Mouse (Mus musculus): ENCODE measurements around the gene Slc46a1. TPM values are rescaled to one million over a fixed set of nuclear protein-coding genes. Genes with fewer than 3 reads are reported as not detected.
A peak's percentile ranks its signal among the peaks of the same experiment; 100 is the strongest.

The Slc46a1 gene
- polyA plus RNA-seq, 1 experiment from 2014 or later: 16.9 TPM

GRCm38 (mm10) chr11:78462669-78463068 is 2.8 kb upstream of the Slc46a1 start:
- Histone ChIP-seq H3K27ac (replicated peaks) (no peak overlapping the region), H3K4me3 (no peak overlapping the region), H3K4me1 (replicated peaks) (peaks cover 16% of the 10 kb centered on the region), H3K9me3 (no peaks in the 10 kb centered on the region), H3K36me3 (no peaks in the 10 kb centered on the region), H3K4me2 (no peak overlapping the region), H3K9ac (no peak overlapping the region), H3K27me3 (no peaks in the 10 kb centered on the region)
- 83% methylated on average over 5 of the region's 5 CpGs for WGBS
- no peak for ATAC-seq (ENCODE audit: low read depth)

GRCm38 (mm10) chr11:78463286-78464036 is 2.0 kb upstream of the Slc46a1 start:
- Histone ChIP-seq H3K27ac (replicated peaks) (no peak overlapping the region), H3K36me3 (no peaks in the 10 kb centered on the region), H3K9me3 (no peaks in the 10 kb centered on the region), H3K9ac (no peak overlapping the region), H3K4me1 (replicated peaks) (peaks cover 16% of the 10 kb centered on the region), H3K27me3 (no peaks in the 10 kb centered on the region), H3K4me3 (no peak overlapping the region), H3K4me2 (no peak overlapping the region)
- 67% methylated on average over 13 of the region's 13 CpGs for WGBS
- ATAC-seq (ENCODE audit: low read depth): no peak

GRCm38 (mm10) chr11:78465116-78465515 is 381 bp upstream of the Slc46a1 start:
- Histone ChIP-seq H3K4me1 (replicated peaks) (peaks cover 16% of the 10 kb centered on the region), H3K4me3 (peak overlapping the region; percentile 66), H3K4me2 (peak overlapping the region; percentile 73), H3K9ac (peak overlapping the region; percentile 87), H3K36me3 (no peaks in the 10 kb centered on the region), H3K27me3 (no peaks in the 10 kb centered on the region), H3K27ac (replicated peaks) (peak overlapping the region; percentile 91), H3K9me3 (no peaks in the 10 kb centered on the region)
- 31% methylated on average over 9 of the region's 9 CpGs for WGBS
- peak; percentile 49 for ATAC-seq (ENCODE audit: low read depth)

- H3K27ac ChIP-seq (replicated peaks): peak overlapping the region; percentile 91
- H3K27me3 ChIP-seq: no peaks in the 10 kb centered on the region
- 59% methylated on average over 23 of the region's 23 CpGs for WGBS
- H3K4me3 ChIP-seq: peak overlapping the region; percentile 66
- 0 out of 2 replicates have a peak, but pooled peaks cover 6% of the 10 kb centered on the region for H3K36me3 ChIP-seq
- H3K9me3 ChIP-seq: no peaks in the 10 kb centered on the region
- peak overlapping the region; percentile 73 for H3K4me2 ChIP-seq
- peak overlapping the region; percentile 87 for H3K9ac ChIP-seq
- peaks cover 16% of the 10 kb centered on the region for H3K4me1 ChIP-seq (replicated peaks)
- peak; percentile 30 for ATAC-seq (ENCODE audit: low read depth)
Measured at GRCm38 (mm10) chr11:78466242-78466912, 880 bp downstream of the Slc46a1 start.

GRCm38 (mm10) chr11:78467515-78467914 is 2.0 kb downstream of the Slc46a1 start:
- H3K27ac ChIP-seq (replicated peaks): no peak overlapping the region
- H3K36me3 ChIP-seq: peaks cover 17% of the 10 kb centered on the region; the same call in 1 of the 2 replicates
- no peaks in the 10 kb centered on the region for H3K27me3 ChIP-seq
- no peak overlapping the region for H3K4me3 ChIP-seq
- ATAC-seq (ENCODE audit: low read depth): no peak
- H3K4me1 ChIP-seq (replicated peaks): peaks cover 16% of the 10 kb centered on the region
- no peak overlapping the region for H3K9ac ChIP-seq
- 84% methylated on average over 7 of the region's 7 CpGs for WGBS
- no peak overlapping the region for H3K4me2 ChIP-seq
- H3K9me3 ChIP-seq: no peaks in the 10 kb centered on the region

- ATAC-seq (ENCODE audit: low read depth): no peak
- Histone ChIP-seq H3K4me2 (no peak overlapping the region), H3K9ac (no peak overlapping the region), H3K4me3 (no peak overlapping the region), H3K36me3 (peaks cover 21% of the 10 kb centered on the region), H3K27me3 (no peaks in the 10 kb centered on the region), H3K9me3 (no peaks in the 10 kb centered on the region), H3K27ac (replicated peaks) (no peak overlapping the region), H3K4me1 (replicated peaks) (peaks cover 16% of the 10 kb centered on the region)
- WGBS: 60% methylated on average over 3 of the region's 3 CpGs
Measured at GRCm38 (mm10) chr11:78467932-78468331, 2.4 kb downstream of the Slc46a1 start.

GRCm38 (mm10) chr11:78471326-78472103 is 6.0 kb downstream of the Slc46a1 start:
- H3K4me3 ChIP-seq: no peak overlapping the region
- peaks cover 5% of the 10 kb centered on the region for H3K4me1 ChIP-seq (replicated peaks)
- H3K36me3 ChIP-seq: peaks cover 48% of the 10 kb centered on the region
- H3K4me2 ChIP-seq: no peak overlapping the region
- no peaks in the 10 kb centered on the region for H3K9me3 ChIP-seq
- 92% methylated on average over 10 of the region's 10 CpGs for WGBS
- H3K27ac ChIP-seq (replicated peaks): no peak overlapping the region
- ATAC-seq (ENCODE audit: low read depth): no peak
- H3K9ac ChIP-seq: no peak overlapping the region
- H3K27me3 ChIP-seq: no peaks in the 10 kb centered on the region

GRCm38 (mm10) chr11:78475289-78475688 is 9.8 kb downstream of the Slc46a1 start:
- no peaks in the 10 kb centered on the region for H3K27me3 ChIP-seq
- H3K4me3 ChIP-seq: no peak overlapping the region
- WGBS: 81% methylated on average over 3 of the region's 3 CpGs
- ATAC-seq (ENCODE audit: low read depth): no peak
- peaks cover 62% of the 10 kb centered on the region for H3K36me3 ChIP-seq
- no peaks in the 10 kb centered on the region for H3K4me1 ChIP-seq (replicated peaks)
- no peaks in the 10 kb centered on the region for H3K9me3 ChIP-seq
- H3K9ac ChIP-seq: no peak overlapping the region
- no peak overlapping the region for H3K27ac ChIP-seq (replicated peaks)
- H3K4me2 ChIP-seq: no peak overlapping the region

- H3K9me3 ChIP-seq: no peaks in the 10 kb centered on the region
- WGBS: 56% methylated on average over 7 of the region's 7 CpGs
- ATAC-seq (ENCODE audit: low read depth): no peak
Measured at GRCm38 (mm10) chr11:78483639-78484038, 18.1 kb downstream of the Slc46a1 start.

GRCm38 (mm10) chr11:78488168-78488567 is 22.7 kb downstream of the Slc46a1 start:
- WGBS: 2% methylated on average over 8 of the region's 8 CpGs
- peak; percentile 20; the same call in 1 of the 2 replicates for ATAC-seq (ENCODE audit: low read depth)
- Histone ChIP-seq H3K4me2 (no peak overlapping the region), H3K4me3 (no peak overlapping the region), H3K9me3 (no peaks in the 10 kb centered on the region), H3K27ac (replicated peaks) (no peak overlapping the region), H3K4me1 (replicated peaks) (peaks cover 19% of the 10 kb centered on the region), H3K9ac (no peak overlapping the region), H3K36me3 (peaks cover 41% of the 10 kb centered on the region), H3K27me3 (peaks cover 67% of the 10 kb centered on the region)

More at GRCm38 (mm10) chr11:78483639-78484038, 18.1 kb downstream of the Slc46a1 start:
- H3K4me3 ChIP-seq: no peak overlapping the region
- H3K4me1 ChIP-seq (replicated peaks): 0 out of 2 replicates have a peak, but pooled peaks cover 4% of the 10 kb centered on the region
- H3K9ac ChIP-seq: no peak overlapping the region
- H3K4me2 ChIP-seq: no peak overlapping the region
- H3K27ac ChIP-seq (replicated peaks): no peak overlapping the region
- peaks cover 80% of the 10 kb centered on the region for H3K36me3 ChIP-seq
- peaks cover 27% of the 10 kb centered on the region for H3K27me3 ChIP-seq

- WGBS: 7% methylated on average over 48 of the region's 48 CpGs
- peak overlapping the region; percentile 52 for H3K4me2 ChIP-seq
- H3K4me3 ChIP-seq: peak overlapping the region; percentile 26
- peaks cover 25% of the 10 kb centered on the region for H3K36me3 ChIP-seq
- H3K9ac ChIP-seq: peak overlapping the region; percentile 41; the same call in 1 of the 2 replicates
- peaks cover 38% of the 10 kb centered on the region for H3K4me1 ChIP-seq (replicated peaks)
- H3K9me3 ChIP-seq: no peaks in the 10 kb centered on the region
- H3K27me3 ChIP-seq: peaks cover 79% of the 10 kb centered on the region
- 0 out of 2 replicates have a peak overlapping the region, but pooled peaks have one; percentile 33 for H3K27ac ChIP-seq (replicated peaks)
- peak; percentile 74 for ATAC-seq (ENCODE audit: low read depth)
Measured at GRCm38 (mm10) chr11:78490781-78491241, 25.3 kb downstream of the Slc46a1 start.
